Mouse (Mus musculus) heart, postnatal 0 days (tissue): ENCODE data around the gene Polr3e. TPM values are rescaled to one million over a fixed set of nuclear protein-coding genes. Genes with fewer than 3 reads are reported as not detected.

Experiments
- ATAC-seq: fragments of 200-750 bp; cut with Nextera tagmentation; 2 replicates; pipeline ENCODE4 v1.8.0; 2017; ENCODE audit warnings: low read depth, moderate number of reproducible peaks, moderate library complexity; ENCODE audit not compliant: insufficient read depth
- DNase-seq: peaks from one replicate; pipeline ENCODE4 v3.0.0-alpha.2; 2016; ENCODE audit warnings: low spot score
- H3K27ac ChIP-seq: fragments of 300-500 bp; sonication (generic); 2 replicates; pipeline ENCODE4 v1.5.1; 2014; ENCODE audit warnings: low read depth, mild to moderate bottlenecking
- H3K27me3 ChIP-seq: fragments of 300-500 bp; sonication (generic); 2 replicates; pipeline ENCODE4 v1.6.1; 2014; ENCODE audit warnings: low read length, mixed read lengths; ENCODE audit not compliant: control insufficient read depth, insufficient read depth
- H3K36me3 ChIP-seq: fragments of 300-500 bp; sonication (generic); replicated peaks from 2 replicates; pipeline ENCODE4 v1.6.1; 2014; ENCODE audit warnings: low read length, mixed read lengths; ENCODE audit not compliant: control insufficient read depth, insufficient read depth
- H3K4me1 ChIP-seq: fragments of 300-500 bp; sonication (generic); 2 replicates; pipeline ENCODE4 v1.6.1; 2014; ENCODE audit warnings: antibody characterized with exemption; ENCODE audit not compliant: control insufficient read depth, insufficient read depth
- H3K4me2 ChIP-seq: fragments of 300-500 bp; sonication (generic); 2 replicates; pipeline ENCODE4 v1.6.1; 2014; ENCODE audit warnings: low read depth, mild to moderate bottlenecking, low read length, moderate library complexity
- H3K4me3 ChIP-seq: fragments of 300-500 bp; sonication (generic); 2 replicates; pipeline ENCODE4 v1.5.1; 2014; ENCODE audit warnings: low read depth, low read length
- H3K9ac ChIP-seq: fragments of 300-500 bp; sonication (generic); replicated peaks from 2 replicates; pipeline ENCODE4 v1.6.1; 2014; ENCODE audit warnings: low read depth, low read length, mixed read lengths
- H3K9me3 ChIP-seq: fragments of 300-500 bp; sonication (generic); replicated peaks from 2 replicates; pipeline ENCODE4 v1.6.1; 2016; ENCODE audit warnings: low read length; ENCODE audit not compliant: control insufficient read depth
- CTCF ChIP-seq: IDR thresholded peaks from 2 replicates; pipeline ENCODE4 v1.5.1; 2016; ENCODE audit warnings: antibody characterized with exemption, control low read depth, low read depth
- EP300 ChIP-seq: IDR thresholded peaks from 2 replicates; pipeline ENCODE4 v1.6.1; 2016; ENCODE audit warnings: antibody characterized with exemption, low read depth
- WGBS: fragments of 180-500 bp; shearing (Covaris S2); extraction: QIAGEN DNeasy Blood & Tissue Kit; methylation state at CpG from one replicate; pipeline ENCODE4 v1.1.7; 2014; 5-methylcytosine and 5-hydroxymethylcytosine counted together
- polyA plus RNA-seq: library from polyadenylated mRNA; unstranded; fragments of >200 nt; fragmentation: Nextera tagmentation; extraction: Ambion mirVana; gene quantifications from 2 replicates; pipeline ENCODE4 v1.2.1, GENCODE M21; 2015
- total RNA-seq: library from RNA; depleted of rRNA; stranded (reverse); fragments of >200 nt; gene quantifications from 2 replicates; pipeline ENCODE4 v1.2.3, GENCODE M21; 2014; ENCODE audit warnings: low replicate concordance

The Polr3e gene
- total and polyA plus RNA-seq, 2 experiments from 2014 or later: 12.2 to 14.5 TPM

DNA sequence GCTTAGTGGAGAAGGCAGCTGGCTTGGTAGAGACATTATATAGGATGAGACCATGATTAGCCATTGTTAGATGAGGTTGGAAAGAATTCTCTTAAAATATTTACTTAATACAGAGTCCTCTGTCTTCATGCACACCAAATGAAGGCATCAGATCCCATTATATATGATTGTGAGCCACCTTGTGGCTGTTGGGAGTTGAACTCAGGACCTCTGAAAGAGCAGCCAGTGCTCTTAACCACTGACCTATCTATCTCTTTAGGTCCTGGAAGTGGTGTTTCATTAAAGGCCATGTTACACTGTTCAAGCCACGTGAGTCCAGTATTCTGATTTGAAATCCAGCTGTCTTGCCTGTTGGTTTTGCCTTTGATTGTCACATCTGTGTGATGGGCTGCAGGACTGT is 4.2 kb upstream of the Polr3e start:
- no peak for ATAC-seq
- no peak for DNase-seq
- Histone ChIP-seq H3K4me1 (no peaks in the 10 kb centered on the region), H3K4me2 (no peak overlapping the region), H3K4me3 (no peak overlapping the region), H3K9me3 (no peaks in the 10 kb centered on the region), H3K27ac (no peak overlapping the region), H3K27me3 (no peaks in the 10 kb centered on the region), H3K9ac (no peak overlapping the region), H3K36me3 (no peaks in the 10 kb centered on the region)
- 32% methylated on average over 1 of the region's 1 CpGs for WGBS
- TF ChIP-seq CTCF (peak; percentile 34), EP300 (no peak)

DNA sequence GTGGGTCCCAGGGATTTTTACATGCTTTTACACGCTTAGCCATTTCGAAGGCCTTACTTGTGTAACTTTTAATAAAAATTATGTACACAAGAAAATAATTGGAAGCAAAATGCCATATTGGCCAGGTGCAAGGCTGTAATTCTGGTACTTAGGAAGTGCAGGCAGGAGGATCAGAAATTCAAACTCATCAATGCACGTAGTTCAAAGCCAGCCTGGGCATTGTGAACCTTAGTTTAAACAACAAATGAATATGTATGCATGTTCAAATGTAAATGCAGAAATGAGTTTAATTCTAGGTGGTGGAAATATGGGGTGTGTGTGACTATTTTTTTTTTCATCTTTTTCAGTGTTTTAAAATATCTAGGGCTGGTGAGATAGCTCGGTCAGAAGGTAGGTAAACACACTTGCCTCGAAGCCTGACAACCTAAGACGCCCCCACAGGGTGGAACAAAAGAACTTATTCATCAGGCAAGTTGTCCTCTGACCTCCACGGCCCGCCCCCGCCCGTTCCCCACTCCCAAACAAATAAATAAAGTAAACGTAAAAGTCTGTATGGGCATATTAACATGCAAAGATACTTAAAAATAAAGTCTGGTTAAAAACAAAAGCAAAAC is 1.2 kb upstream of the Polr3e start:
- no peak for TF ChIP-seq CTCF
- no peak for TF ChIP-seq EP300
- Histone ChIP-seq H3K4me1 (peaks cover 7% of the 10 kb centered on the region; the same call in 1 of the 2 replicates), H3K27me3 (no peaks in the 10 kb centered on the region), H3K4me2 (peak overlapping the region; percentile 53; the same call in 1 of the 2 replicates), H3K9ac (no peak overlapping the region), H3K4me3 (no peak overlapping the region), H3K36me3 (no peaks in the 10 kb centered on the region), H3K27ac (no peak overlapping the region), H3K9me3 (no peaks in the 10 kb centered on the region)
- DNase-seq (no peak), ATAC-seq (no peak)
- 53% methylated on average over 11 of the region's 11 CpGs for WGBS

DNA sequence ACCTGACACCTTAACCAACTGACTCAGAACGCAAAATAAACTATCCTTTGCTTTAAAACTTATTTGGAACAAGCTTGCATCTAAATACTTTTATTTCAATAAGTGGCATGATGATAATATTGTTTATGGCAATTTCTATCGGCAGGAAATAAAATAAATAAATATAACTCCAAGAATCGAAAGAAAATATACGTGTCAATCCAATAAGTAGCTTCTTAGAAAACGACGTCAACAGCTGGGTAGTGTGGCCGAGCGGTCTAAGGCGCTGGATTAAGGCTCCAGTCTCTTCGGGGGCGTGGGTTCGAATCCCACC is 309 bp upstream of the Polr3e start:
- ATAC-seq (no peak), DNase-seq (no peak)
- WGBS: 8% methylated on average over 12 of the region's 12 CpGs
- TF ChIP-seq CTCF (no peak), EP300 (no peak; the same call in 1 of the 2 replicates)
- H3K4me3 ChIP-seq: peak overlapping the region; percentile 94
- H3K9me3 ChIP-seq: no peaks in the 10 kb centered on the region
- no peak overlapping the region for H3K27ac ChIP-seq
- no peaks in the 10 kb centered on the region for H3K36me3 ChIP-seq
- H3K9ac ChIP-seq: no peak overlapping the region
- peak overlapping the region; percentile 53 for H3K4me2 ChIP-seq
- peaks cover 7% of the 10 kb centered on the region; the same call in 1 of the 2 replicates for H3K4me1 ChIP-seq
- no peaks in the 10 kb centered on the region for H3K27me3 ChIP-seq

DNA sequence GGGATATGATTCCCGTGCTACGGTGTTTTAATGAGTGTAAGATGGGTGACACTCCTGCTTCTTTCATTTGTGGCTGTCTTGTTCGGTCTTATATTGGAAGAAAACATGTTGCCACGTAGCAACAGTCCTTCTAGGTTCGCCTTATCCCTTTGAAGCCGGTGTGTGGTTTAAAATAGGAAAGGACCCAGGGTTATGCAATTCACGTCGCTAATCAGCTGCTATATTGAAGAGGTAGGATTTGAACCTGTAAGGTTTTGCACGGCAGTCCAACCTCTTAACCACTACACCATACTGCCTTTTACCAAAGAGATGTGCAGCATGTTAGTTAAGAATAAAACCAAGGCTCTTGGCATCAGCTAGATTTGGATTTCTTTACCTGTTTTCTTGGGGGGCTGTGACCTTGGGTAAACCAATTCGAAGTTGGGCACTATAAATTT is 1.0 kb downstream of the Polr3e start:
- 0 out of 2 replicates have a peak, but pooled peaks cover under 1% of the 10 kb centered on the region for H3K36me3 ChIP-seq
- 8% methylated on average over 10 of the region's 10 CpGs for WGBS

GRCm38 (mm10) chr7:120933110-120933509 is 15.6 kb downstream of the Polr3e start:
- no peak overlapping the region for H3K4me3 ChIP-seq
- H3K9me3 ChIP-seq: no peaks in the 10 kb centered on the region
- DNase-seq (no peak), ATAC-seq (no peak)
- TF ChIP-seq EP300 (no peak), CTCF (no peak)
- H3K9ac ChIP-seq: no peak overlapping the region
- 91% methylated on average over 7 of the region's 7 CpGs for WGBS
- H3K27me3 ChIP-seq: no peaks in the 10 kb centered on the region
- H3K4me1 ChIP-seq: no peaks in the 10 kb centered on the region
- no peak overlapping the region for H3K27ac ChIP-seq
- H3K4me2 ChIP-seq: no peak overlapping the region
- H3K36me3 ChIP-seq: peaks cover 86% of the 10 kb centered on the region

More for the DNA sequence above, 1.0 kb downstream of the Polr3e start:
- H3K9ac ChIP-seq: peak overlapping the region; percentile 88
- peak overlapping the region; percentile 83 for H3K4me2 ChIP-seq
- H3K4me1 ChIP-seq: peaks cover 7% of the 10 kb centered on the region; the same call in 1 of the 2 replicates
- TF ChIP-seq EP300 (no peak), CTCF (no peak)
- ATAC-seq (peak; percentile 24; the same call in 1 of the 2 replicates), DNase-seq (peak; percentile 67)
- peak overlapping the region; percentile 94 for H3K4me3 ChIP-seq
- peak overlapping the region; percentile 87; the same call in 1 of the 2 replicates for H3K27ac ChIP-seq
- H3K27me3 ChIP-seq: no peaks in the 10 kb centered on the region
- no peaks in the 10 kb centered on the region for H3K9me3 ChIP-seq
